Mouse (Mus musculus): ENCODE results near the gene Prm2. TPM values are rescaled to one million over a fixed set of nuclear protein-coding genes. Genes with fewer than 3 reads are reported as not detected.

The Prm2 gene
- polyA plus RNA-seq, 1 experiment: not detected

DNA sequence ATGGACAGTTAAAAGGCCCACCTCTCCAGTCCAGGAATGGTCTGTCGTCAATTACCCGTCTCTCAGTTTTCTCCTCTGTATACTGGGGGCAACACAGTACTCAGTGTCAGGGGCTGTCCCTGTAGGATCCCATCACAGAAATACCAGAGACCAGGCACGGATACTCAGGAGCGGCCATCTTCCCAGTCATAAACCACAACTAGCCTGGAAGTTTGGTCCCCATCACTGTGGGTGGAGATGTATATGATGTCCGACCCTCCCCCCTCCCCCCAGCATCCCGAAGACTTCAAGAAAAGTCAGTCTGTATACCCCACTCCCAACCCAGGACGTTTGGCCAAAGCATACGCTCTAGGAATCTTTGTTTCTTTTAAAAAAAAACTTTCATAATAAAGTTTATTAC lies 12.5 kb downstream of the Prm2 start:
- Histone ChIP-seq H3K36me3 (ENCODE audit: control insufficient read depth, insufficient read depth, low read length, poor library complexity, severe bottlenecking) (no peaks in the 10 kb centered on the region), H3K4me3 (ENCODE audit: low read depth, low read length) (no peak overlapping the region), H3K27me3 (ENCODE audit: control insufficient read depth, insufficient read depth, low read length, poor library complexity, severe bottlenecking) (no peaks in the 10 kb centered on the region; the same call in 1 of the 2 replicates), H3K4me1 (ENCODE audit: control insufficient read depth, insufficient read depth, low read length) (peaks cover 1% of the 10 kb centered on the region), H3K9me3 (replicated peaks; ENCODE audit: control insufficient read depth, insufficient read depth, low read length, poor library complexity, severe bottlenecking) (no peaks in the 10 kb centered on the region), H3K9ac (ENCODE audit: low read depth, poor library complexity, severe bottlenecking) (peak overlapping the region; percentile 84; the same call in 1 of the 2 replicates), H3K27ac (ENCODE audit: insufficient read depth, low read length) (no peak overlapping the region)
- no peak for TF ChIP-seq EP300 (IDR thresholded peaks at IDR 0.05; ENCODE audit: insufficient read depth, low read depth, low read length)
- TF ChIP-seq CTCF (IDR thresholded peaks at IDR 0.05; ENCODE audit: low read depth, low read length): no peak
- no peak for TF ChIP-seq POLR2A (IDR thresholded peaks at IDR 0.05; ENCODE audit: insufficient read depth, low read length)

DNA sequence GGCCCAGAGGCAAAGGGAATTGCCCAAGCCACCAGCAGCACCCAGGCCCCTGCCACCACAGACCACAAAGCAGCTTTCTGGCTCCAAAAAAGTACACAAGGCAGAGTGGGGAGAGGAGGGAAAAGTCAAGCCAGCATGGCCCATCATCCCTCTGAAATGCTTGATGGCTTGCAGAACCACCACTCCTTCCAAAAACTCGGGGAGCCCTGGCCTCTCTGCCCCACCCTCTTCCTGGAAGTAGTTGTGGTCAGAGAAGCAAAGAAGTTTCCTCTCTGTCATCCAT lies 12.8 kb downstream of the Prm2 start:
- Histone ChIP-seq H3K36me3 (ENCODE audit: control insufficient read depth, insufficient read depth, low read length, poor library complexity, severe bottlenecking) (no peaks in the 10 kb centered on the region), H3K27ac (ENCODE audit: insufficient read depth, low read length) (no peak overlapping the region), H3K27me3 (ENCODE audit: control insufficient read depth, insufficient read depth, low read length, poor library complexity, severe bottlenecking) (no peaks in the 10 kb centered on the region; the same call in 1 of the 2 replicates), H3K9me3 (replicated peaks; ENCODE audit: control insufficient read depth, insufficient read depth, low read length, poor library complexity, severe bottlenecking) (no peaks in the 10 kb centered on the region), H3K4me3 (ENCODE audit: low read depth, low read length) (no peak overlapping the region), H3K4me1 (ENCODE audit: control insufficient read depth, insufficient read depth, low read length) (peaks cover 1% of the 10 kb centered on the region), H3K9ac (ENCODE audit: low read depth, poor library complexity, severe bottlenecking) (no peak overlapping the region)
- TF ChIP-seq CTCF (IDR thresholded peaks at IDR 0.05; ENCODE audit: low read depth, low read length): no peak
- TF ChIP-seq EP300 (IDR thresholded peaks at IDR 0.05; ENCODE audit: insufficient read depth, low read depth, low read length): no peak
- TF ChIP-seq POLR2A (IDR thresholded peaks at IDR 0.05; ENCODE audit: insufficient read depth, low read length): no peak

DNA sequence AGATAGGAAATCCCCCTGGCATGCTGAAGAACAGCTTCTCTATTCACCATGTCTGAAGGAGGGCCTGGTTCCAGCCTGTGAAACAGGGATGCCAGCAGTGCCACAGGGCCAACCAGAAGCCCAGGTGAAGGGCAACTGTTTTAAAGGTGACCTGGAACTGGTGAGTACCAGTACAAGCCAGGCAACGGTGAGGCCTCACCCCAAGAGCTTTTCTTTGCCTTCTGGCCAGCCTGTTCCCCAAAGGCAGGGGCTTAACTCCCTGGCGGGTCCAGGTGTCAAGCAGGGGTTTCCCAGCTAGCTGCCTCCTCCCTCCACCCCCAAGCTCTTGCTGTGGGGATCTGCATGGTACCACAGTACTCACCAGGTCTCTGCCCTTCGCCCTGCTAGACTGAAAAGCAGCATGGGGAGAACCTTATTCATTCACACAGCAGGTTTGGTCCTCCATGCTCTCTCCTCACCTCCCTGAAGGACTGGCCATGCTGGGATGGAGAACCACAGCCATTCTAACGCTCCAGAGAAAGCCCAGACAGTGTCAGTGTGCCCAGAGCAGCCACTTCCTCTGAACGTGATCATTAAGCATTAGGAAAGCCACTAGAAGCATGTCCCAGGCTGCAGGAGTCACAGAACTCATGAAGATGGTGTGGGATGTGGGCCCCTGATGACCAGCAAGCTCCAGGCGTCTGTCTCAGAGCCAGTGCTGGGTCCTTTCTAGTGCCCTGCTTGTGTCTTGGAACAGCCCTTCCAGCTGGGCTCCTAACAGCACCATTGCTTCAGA lies 13.4 kb downstream of the Prm2 start:
- Histone ChIP-seq H3K4me3 (ENCODE audit: low read depth, low read length) (no peak overlapping the region), H3K27me3 (ENCODE audit: control insufficient read depth, insufficient read depth, low read length, poor library complexity, severe bottlenecking) (no peaks in the 10 kb centered on the region; the same call in 1 of the 2 replicates), H3K27ac (ENCODE audit: insufficient read depth, low read length) (no peak overlapping the region), H3K9ac (ENCODE audit: low read depth, poor library complexity, severe bottlenecking) (no peak overlapping the region), H3K36me3 (ENCODE audit: control insufficient read depth, insufficient read depth, low read length, poor library complexity, severe bottlenecking) (no peaks in the 10 kb centered on the region), H3K4me1 (ENCODE audit: control insufficient read depth, insufficient read depth, low read length) (peaks cover 1% of the 10 kb centered on the region), H3K9me3 (replicated peaks; ENCODE audit: control insufficient read depth, insufficient read depth, low read length, poor library complexity, severe bottlenecking) (no peaks in the 10 kb centered on the region)
- TF ChIP-seq CTCF (IDR thresholded peaks at IDR 0.05; ENCODE audit: low read depth, low read length): no peak

DNA sequence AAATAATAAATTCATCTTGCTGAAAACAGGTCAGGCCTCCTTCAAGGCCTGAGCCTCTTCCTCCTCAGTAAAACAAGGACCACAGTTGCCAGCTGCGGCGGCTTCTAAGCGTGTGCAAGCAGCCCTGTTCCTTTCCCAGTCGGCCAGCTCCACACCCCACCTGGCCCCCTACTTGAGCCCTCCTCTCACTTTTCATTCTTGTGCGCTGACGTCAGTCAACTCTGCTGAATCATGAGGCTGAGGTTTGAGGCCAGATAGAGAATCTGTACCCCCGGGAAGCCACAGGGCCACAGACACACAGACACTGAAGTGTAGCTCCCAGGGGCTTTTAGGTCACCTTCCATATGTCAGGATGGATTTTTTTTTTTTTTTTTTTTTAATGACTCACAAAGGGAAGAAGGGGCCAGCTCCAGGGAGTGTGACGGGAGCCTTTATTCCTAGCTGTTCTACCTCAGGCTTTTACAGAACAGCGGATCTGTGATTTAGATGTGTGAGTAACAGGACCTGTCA lies 14.0 kb downstream of the Prm2 start:
- Histone ChIP-seq H3K9me3 (replicated peaks; ENCODE audit: control insufficient read depth, insufficient read depth, low read length, poor library complexity, severe bottlenecking) (no peaks in the 10 kb centered on the region), H3K4me1 (ENCODE audit: control insufficient read depth, insufficient read depth, low read length) (no peaks in the 10 kb centered on the region), H3K36me3 (ENCODE audit: control insufficient read depth, insufficient read depth, low read length, poor library complexity, severe bottlenecking) (no peaks in the 10 kb centered on the region), H3K27ac (ENCODE audit: insufficient read depth, low read length) (no peak overlapping the region), H3K9ac (ENCODE audit: low read depth, poor library complexity, severe bottlenecking) (no peak overlapping the region), H3K4me3 (ENCODE audit: low read depth, low read length) (no peak overlapping the region), H3K27me3 (ENCODE audit: control insufficient read depth, insufficient read depth, low read length, poor library complexity, severe bottlenecking) (no peaks in the 10 kb centered on the region; the same call in 1 of the 2 replicates)
- no peak for TF ChIP-seq POLR2A (IDR thresholded peaks at IDR 0.05; ENCODE audit: insufficient read depth, low read length)
- TF ChIP-seq CTCF (IDR thresholded peaks at IDR 0.05; ENCODE audit: low read depth, low read length): no peak
- no peak for TF ChIP-seq EP300 (IDR thresholded peaks at IDR 0.05; ENCODE audit: insufficient read depth, low read depth, low read length)

DNA sequence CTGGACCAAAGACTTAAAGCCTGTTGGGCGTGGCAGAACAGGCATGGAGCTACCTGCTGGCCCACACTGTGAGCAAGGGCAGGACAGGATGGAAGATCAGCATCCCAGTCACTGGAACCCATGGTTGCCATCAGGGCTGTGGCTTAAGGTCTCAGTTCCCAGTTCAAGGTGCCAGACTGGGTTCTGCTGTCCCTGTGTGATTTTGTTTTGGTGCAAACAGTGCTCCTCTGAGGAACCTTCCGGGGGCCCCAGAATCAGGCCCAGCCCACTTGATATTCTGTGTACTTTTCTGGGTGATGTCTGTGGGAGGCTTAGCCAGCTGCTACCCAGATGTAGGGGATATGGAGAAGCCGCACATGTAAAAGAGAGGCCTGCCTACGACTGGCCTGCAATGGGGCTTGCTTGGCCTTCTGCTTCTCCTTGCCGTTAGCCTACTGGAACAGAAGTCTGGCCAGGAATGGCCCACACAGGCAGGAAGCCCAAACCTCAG lies 15.3 kb downstream of the Prm2 start:
- H3K9ac ChIP-seq (ENCODE audit: low read depth, poor library complexity, severe bottlenecking): no peak overlapping the region
- H3K9me3 ChIP-seq (replicated peaks; ENCODE audit: control insufficient read depth, insufficient read depth, low read length, poor library complexity, severe bottlenecking): no peaks in the 10 kb centered on the region
- no peaks in the 10 kb centered on the region for H3K36me3 ChIP-seq (ENCODE audit: control insufficient read depth, insufficient read depth, low read length, poor library complexity, severe bottlenecking)
- no peak overlapping the region for H3K4me3 ChIP-seq (ENCODE audit: low read depth, low read length)
- no peaks in the 10 kb centered on the region; the same call in 1 of the 2 replicates for H3K27me3 ChIP-seq (ENCODE audit: control insufficient read depth, insufficient read depth, low read length, poor library complexity, severe bottlenecking)
- TF ChIP-seq CTCF (IDR thresholded peaks at IDR 0.05; ENCODE audit: low read depth, low read length): no peak
- TF ChIP-seq POLR2A (IDR thresholded peaks at IDR 0.05; ENCODE audit: insufficient read depth, low read length): no peak
- TF ChIP-seq EP300 (IDR thresholded peaks at IDR 0.05; ENCODE audit: insufficient read depth, low read depth, low read length): no peak
- H3K4me1 ChIP-seq (ENCODE audit: control insufficient read depth, insufficient read depth, low read length): no peaks in the 10 kb centered on the region
- no peak overlapping the region for H3K27ac ChIP-seq (ENCODE audit: insufficient read depth, low read length)

DNA sequence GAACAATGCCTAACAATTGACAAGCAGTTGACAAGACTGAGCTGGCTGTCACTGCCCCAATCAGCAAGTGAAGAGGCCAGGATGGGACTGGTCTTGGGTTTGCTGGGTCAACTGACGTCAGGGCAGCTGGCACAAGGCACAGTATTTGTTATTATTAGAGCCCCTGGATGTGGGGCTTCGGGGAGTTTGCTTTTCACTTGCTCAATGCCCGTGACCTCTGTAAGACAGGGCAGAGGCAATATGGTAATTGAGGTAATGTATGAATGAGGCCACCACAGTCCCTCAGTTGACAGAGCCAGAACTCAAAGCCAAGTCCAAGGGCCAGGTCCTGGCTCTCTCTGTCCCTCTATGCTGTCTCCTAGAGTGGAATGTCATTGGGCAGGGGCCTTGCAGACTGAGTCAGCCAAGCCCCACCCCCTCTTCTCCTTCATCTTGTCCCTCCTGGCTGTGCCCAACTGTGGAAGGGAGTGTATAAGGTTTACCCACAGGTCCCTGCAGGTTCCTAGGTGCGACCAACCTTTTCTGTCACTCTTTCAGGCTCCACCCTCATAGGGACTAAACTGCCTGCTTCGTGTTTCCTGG lies 18.3 kb downstream of the Prm2 start:
- H3K27ac ChIP-seq (ENCODE audit: insufficient read depth, low read length): no peak overlapping the region
- H3K27me3 ChIP-seq (ENCODE audit: control insufficient read depth, insufficient read depth, low read length, poor library complexity, severe bottlenecking): no peaks in the 10 kb centered on the region
- H3K36me3 ChIP-seq (ENCODE audit: control insufficient read depth, insufficient read depth, low read length, poor library complexity, severe bottlenecking): no peaks in the 10 kb centered on the region
- no peak overlapping the region for H3K9ac ChIP-seq (ENCODE audit: low read depth, poor library complexity, severe bottlenecking)
- TF ChIP-seq EP300 (IDR thresholded peaks at IDR 0.05; ENCODE audit: insufficient read depth, low read depth, low read length) (no peak), CTCF (IDR thresholded peaks at IDR 0.05; ENCODE audit: low read depth, low read length) (no peak), POLR2A (IDR thresholded peaks at IDR 0.05; ENCODE audit: insufficient read depth, low read length) (no peak)
- H3K4me3 ChIP-seq (ENCODE audit: low read depth, low read length): no peak overlapping the region
- no peaks in the 10 kb centered on the region for H3K4me1 ChIP-seq (ENCODE audit: control insufficient read depth, insufficient read depth, low read length)
- no peaks in the 10 kb centered on the region for H3K9me3 ChIP-seq (replicated peaks; ENCODE audit: control insufficient read depth, insufficient read depth, low read length, poor library complexity, severe bottlenecking)

Data from ES-Bruce4 (cell line).